Mouse (Mus musculus) brain, embryonic 14.5 days (tissue): Measurements from ENCODE around the gene Fam114a1.

Experiments used
- CTCF ChIP-seq: fragments of 200-500 bp; IDR thresholded peaks from 2 replicates; pipeline ENCODE4 v1.5.1; 2012; ENCODE audit warnings: inconsistent platforms, mild to moderate bottlenecking, moderate library complexity, borderline replicate concordance; ENCODE audit not compliant: insufficient read depth, insufficient read length; ENCODE audit errors: extremely low read depth
- POLR2A ChIP-seq: fragments of 200-500 bp; IDR thresholded peaks from 2 replicates; pipeline ENCODE4 v1.6.1; 2012; ENCODE audit warnings: mild to moderate bottlenecking, inconsistent platforms, borderline replicate concordance; ENCODE audit not compliant: poor library complexity, insufficient read depth, insufficient read length, severe bottlenecking; ENCODE audit errors: extremely low read depth

DNA sequence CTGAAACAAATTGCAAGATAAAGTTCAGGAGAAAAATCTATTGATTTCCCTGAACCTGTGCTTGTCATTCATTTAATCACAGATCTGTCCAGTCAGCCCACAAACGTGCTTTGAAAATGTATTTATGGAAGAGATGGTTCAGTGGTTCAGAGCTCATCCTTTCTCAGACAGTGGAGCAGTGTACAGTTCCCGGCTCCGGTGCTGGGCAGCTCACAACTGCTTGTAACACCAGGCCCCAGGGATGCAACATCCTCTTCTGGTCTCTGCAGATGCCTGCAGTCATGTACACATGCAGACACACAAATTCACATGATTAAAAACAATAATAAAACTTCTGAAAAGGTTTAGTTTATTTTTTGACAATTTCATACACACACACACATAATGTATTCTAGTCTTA, 81.6 kb downstream of the Fam114a1 start:
- TF ChIP-seq CTCF (no peak), POLR2A (no peak)
